Mouse (Mus musculus): ENCODE measurements around the gene Phlda3.

Phlda3 gene

DNA sequence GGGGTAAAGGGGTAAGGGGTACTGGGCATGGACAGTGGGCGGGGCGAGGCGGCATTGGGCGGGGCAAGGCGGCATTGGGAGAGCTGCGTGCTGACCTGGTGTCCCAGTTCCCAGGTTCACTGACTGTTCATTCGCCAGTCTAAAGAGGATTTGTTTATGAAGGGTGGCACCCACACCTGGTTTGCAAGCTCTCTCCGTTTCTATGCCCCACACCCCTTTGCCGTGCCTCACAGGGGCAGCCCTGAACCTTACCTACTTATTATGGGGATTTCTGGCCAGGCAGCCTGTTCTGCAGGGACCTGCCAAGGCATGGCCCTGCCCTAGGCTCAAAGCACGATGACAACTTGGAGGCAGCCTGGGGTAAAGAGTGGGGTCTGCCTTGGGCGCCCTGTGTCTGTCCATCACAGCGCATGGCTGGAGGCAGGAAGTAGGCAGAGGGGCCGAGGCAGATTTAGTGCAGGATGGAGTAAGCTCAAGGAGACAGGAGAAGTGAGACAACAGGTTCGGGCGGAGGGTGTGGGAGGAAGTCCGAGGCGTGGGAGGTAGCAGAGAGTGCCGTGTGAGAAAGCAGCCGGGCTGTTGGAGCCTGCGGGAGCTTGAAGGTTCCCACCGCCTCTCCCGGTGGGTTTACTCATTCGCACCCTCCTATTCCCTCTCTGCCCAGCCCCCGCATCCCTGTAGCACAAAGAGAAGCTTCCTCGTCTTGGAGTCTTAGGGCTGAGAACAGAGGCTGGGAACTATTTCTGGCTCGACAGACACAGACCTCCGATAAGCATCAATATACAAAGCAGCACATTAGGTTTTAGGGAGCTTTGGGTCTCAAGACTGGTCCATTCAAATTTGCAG lies 27.7 kb downstream of the Phlda3 start:
- DNase-seq (ENCODE audit: low spot score in 2 of 2), result peak; percentile 79 to 86

DNA sequence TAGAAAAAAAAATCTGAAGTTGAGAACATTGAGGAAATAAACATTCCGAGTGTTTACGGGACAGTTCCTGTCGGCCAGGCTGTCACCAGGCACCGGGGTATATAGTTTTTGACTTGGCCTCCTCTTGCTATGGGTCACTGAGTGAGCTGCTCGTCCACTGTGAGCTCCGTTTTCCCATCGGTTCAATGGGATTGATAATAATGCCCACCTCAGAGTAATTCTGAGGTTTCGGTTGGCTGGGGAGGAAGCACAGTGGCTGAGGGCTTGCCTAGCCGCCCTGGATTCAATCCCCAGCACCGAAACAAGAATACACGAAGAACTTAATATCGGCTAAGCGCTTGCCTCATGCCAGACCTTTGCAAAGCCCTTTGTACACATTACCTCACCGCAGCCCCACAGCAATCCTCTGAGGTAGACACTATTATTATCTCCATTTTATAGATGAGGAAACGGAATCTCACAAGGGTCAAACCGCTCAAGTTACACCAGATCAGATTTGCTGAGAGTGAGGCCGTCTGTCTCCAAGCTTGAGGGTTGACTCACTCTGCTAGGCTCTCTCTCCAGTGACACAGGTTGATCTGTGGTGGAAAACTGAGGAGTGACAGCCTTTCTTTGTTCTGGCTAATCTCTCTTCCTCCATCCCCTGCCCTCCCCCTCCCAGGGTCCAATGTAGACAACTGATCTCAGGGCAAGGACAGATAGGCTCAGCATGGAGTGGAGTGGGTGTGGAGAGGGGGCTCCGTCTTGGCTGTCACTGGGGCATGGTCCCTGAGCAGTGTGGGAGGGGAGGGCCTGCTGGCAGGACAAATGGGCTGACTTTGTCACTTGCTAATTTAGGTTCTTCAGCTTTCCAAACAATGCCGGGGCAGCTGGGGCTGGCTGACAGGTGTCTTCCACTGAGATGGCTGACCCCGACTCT lies 28.6 kb downstream of the Phlda3 start:
- DNase-seq (ENCODE audit: low spot score in 2 of 2), result no peak

GRCm38 (mm10) chr1:135798492-135798891 lies 32.6 kb downstream of the Phlda3 start:
- DNase-seq (ENCODE audit: low spot score in 2 of 2), result no peak

DNA sequence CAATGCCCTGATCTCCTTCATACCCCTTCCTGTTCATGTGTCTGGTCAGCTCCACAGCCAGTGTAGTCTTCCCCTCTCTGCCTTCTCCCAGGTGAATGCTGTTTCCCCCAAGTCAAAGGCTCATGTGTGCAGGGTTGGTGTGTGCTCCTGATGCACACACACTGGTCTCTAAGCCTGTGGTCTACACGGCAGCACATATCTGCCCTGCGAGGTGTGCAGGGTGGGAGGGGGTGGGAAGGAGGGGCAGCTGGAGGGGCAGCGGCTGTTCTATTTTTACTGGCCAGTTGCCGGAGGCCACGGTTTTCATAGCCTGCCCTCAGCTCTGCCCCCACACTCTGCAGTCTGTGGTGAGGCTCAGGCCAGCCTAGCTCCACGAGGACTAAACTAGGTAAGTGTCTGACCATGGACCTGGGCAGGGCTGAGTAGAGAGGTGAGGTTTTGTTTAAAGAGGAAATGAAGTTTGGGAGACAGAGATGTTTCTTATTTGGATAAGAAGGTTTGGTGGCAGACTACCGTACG lies 33.2 kb downstream of the Phlda3 start:
- DNase-seq (ENCODE audit: low spot score in 2 of 2), result no peak

GRCm38 (mm10) chr1:135800192-135800950 lies 34.5 kb downstream of the Phlda3 start:
- no peak for DNase-seq (ENCODE audit: low spot score in 2 of 2)

GRCm38 (mm10) chr1:135807546-135807945 lies 41.6 kb downstream of the Phlda3 start:
- DNase-seq (ENCODE audit: low spot score in 2 of 2), result no peak

DNA sequence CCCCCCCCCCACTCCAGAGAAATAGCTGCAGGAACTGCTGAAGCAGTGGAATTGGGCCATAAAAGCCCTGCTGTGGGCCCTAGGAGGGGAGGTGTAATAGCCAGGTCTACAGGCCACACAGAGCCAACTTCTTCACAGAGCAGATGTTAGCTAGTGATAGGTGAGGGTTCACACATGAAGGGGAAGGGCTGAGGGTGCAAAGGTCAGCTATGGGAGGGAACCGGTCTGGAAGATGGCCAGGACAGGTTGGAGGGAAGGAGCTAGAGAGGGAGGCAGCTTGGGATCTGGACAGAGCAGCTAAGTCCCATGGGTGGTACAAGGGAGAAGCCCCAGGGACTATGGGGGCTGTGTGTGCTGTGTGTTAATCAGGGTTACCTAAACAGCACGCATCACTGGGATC lies 44.3 kb downstream of the Phlda3 start:
- no peak for DNase-seq (ENCODE audit: low spot score in 2 of 2)

- DNase-seq (ENCODE audit: low spot score in 2 of 2), result peak; percentile 51 to 67
Observed at GRCm38 (mm10) chr1:135811016-135811646, 45.2 kb downstream of the Phlda3 start.

DNA sequence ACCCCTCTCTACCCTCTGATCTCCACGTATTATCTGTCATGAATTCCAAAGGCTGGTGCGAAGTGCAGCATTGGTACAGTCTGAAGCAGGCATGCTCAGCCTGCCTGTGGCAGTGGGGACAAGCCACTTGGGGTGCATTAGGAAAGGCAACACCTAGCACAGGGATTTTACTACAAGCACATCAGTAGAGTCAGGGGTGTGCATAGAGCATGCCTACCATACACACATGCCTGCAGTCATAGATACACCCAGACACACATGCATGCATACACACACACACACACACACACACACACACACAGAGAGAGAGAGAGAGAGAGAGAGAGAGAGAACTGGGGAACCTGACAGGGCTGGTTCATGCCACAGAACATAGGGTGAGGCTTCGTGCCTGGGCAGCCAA lies 46.3 kb downstream of the Phlda3 start:
- no peak for DNase-seq (ENCODE audit: low spot score in 2 of 2)

GRCm38 (mm10) chr1:135812618-135813017 lies 46.7 kb downstream of the Phlda3 start:
- no peak for DNase-seq (ENCODE audit: low spot score in 2 of 2)

DNA sequence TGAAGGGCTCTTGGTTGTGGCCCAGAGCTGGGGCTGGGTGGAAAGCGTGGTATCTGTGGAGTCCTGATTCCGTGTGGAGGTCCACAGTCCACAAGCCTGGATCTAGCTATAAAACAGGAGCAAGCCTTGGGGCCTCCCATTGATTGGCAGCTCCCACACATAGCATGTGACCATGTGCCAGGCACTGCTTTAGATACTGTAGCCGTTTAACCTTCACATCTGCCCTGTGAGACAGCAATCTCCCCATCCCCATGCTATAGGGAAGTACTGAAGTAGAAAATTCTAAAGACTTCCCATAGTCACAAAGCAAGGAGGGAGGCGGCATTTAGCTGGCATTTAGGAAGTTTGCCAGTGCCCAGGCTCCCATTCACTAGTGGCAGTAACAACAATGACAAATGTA lies 47.2 kb downstream of the Phlda3 start:
- DNase-seq (ENCODE audit: low spot score in 2 of 2), result no peak

DNA sequence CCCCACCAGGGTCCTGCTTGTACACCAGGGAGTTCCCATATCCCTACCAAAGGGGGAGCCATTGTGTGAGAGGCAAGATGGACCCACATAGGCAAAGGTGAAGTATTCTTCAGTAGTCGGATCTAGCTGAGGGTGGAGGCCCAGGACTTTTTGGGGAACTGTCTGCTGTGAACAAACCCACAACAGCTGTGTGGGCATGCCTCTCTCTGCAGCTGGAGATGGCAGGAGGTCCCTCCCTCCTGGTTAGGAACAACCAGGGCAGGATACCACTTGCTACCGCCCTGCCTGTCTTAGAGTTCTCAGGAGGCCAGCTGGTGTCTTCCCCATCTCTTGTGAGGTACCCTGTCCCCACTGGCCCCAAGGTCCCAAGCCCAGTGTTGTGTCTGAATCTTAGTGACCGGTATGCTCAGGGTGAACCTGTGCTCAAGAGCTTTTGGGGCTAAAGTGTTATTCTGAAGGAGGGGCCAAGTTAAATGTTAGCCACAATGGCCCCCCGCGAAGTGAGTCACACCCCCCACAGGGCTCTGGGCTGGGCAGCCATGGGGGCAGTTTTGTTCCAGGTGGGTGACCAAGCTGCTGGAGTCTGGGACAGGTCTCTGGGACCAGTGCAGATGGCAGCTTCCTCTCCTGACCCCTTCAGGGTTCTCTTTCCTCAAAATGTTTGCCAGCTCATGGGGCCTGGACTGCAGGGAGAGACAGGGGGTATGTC lies 47.9 kb downstream of the Phlda3 start:
- DNase-seq (ENCODE audit: low spot score in 2 of 2), result no peak

- DNase-seq (ENCODE audit: low spot score in 2 of 2), result no peak
Observed at GRCm38 (mm10) chr1:135814531-135814930, 48.6 kb downstream of the Phlda3 start.

DNA sequence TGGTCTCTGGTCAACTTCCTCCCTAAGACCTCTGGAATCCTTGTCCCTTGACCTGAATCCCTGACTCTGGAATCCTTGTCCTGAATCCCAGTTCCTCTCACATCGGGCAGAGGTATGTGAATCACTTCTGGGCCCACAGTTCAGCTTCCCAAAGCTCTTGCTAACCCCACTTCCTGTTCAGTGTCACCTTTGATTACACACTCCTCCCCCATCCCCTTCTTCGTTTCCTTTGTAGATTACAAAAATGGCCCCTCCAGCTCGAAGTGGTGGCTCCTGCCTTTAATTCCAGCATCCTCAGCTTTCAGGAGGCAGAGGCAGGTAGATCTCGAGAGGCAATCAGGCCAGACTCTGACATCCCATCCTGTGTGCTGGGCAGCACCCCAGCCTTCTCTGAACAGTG lies 51.7 kb downstream of the Phlda3 start:
- no peak for DNase-seq (ENCODE audit: low spot score in 2 of 2)

DNA sequence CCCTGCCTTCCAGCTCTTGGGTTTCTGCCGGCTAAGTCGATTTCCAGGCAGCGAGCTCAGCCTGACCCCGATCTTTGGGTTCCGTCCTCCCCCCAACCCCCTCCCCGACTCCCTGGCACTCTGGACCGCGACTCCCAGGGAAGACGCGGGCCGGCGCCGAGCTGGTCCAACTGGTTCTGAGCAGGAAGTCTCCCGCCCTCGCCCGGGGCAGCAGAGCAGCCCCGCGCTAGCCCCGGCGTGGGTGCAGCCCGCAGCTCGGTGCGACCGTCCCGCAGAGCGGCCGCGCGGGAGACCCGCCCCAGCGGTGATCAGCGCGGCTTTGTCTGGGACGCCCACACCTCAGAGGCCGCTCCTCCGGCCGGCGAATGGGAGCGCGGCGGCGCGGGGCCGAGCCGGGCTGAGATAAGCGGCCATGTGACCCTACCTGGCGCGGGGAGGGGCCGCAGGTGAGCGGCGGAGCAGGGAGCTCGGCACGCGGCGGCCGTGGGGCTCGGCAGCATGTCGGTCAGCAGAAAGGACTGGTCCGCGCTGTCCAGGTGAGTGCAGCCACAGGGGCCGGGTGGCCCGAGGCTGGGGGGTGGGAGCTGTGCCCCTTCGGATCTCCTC lies 52.7 kb downstream of the Phlda3 start, which contains the start of gene Lad1:
Gene Lad1 (plus strand): TSS at position 118 of the 606 bp plus-strand sequence.
- no peak for DNase-seq (ENCODE audit: low spot score in 2 of 2)
